Mouse (Mus musculus) brain, adult 10 weeks (tissue): ENCODE results near the gene Eef2kmt. TPM values are rescaled to one million over a fixed set of nuclear protein-coding genes. Genes with fewer than 3 reads are reported as not detected.

Experiments
- polyA plus RNA-seq: library from polyadenylated mRNA; stranded (reverse); fragments of 350-450 nt; fragmentation: Illumina TruSeq; extraction: RNeasy Lipid Tissue Mini Kit (QIAGEN cat#74804); gene quantifications from one replicate; pipeline ENCODE4 v1.2.3, GENCODE M21; 2015; ENCODE audit warnings: low read depth, low replicate concordance

The Eef2kmt gene
- 7.3 TPM for polyA plus RNA-seq

DNA sequence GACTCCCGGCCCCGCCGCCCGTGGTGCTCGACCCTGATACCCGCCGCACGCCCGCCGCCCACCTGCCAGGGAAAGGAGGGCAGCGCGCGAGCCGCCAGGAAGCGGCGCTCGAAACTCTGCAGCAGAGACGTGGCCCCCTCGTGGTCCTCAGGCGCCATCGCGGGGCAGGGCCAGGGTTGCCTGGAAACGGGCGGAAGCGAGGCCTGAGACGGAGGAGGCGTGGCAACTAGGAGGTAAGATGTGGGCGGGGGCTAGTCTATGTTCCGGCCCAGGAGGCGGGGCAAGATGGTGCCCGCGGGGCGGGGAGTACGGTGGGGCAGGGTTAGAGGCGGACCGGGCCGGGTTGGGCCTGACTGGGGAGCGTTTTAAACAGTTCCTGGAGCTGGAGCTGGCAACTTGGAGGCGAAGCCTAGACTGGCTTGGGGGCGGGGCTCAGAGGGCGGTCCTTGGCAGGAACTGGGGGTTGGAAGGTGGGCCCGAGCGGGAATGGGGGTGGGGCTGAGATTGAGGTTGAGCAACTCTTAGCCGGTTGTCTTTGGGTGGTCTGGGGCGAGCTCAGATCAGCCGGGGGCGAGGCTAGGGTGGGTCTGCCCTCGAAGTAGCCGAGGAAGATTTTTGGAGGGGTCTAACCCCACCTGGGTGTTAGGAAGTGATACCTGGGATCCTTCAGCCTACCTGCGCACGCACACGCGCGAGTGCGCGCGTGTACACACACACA is at the start of gene Eef2kmt:
TSS of gene Eef2kmt (minus strand) at position 205 of the 718 bp plus-strand sequence.

DNA sequence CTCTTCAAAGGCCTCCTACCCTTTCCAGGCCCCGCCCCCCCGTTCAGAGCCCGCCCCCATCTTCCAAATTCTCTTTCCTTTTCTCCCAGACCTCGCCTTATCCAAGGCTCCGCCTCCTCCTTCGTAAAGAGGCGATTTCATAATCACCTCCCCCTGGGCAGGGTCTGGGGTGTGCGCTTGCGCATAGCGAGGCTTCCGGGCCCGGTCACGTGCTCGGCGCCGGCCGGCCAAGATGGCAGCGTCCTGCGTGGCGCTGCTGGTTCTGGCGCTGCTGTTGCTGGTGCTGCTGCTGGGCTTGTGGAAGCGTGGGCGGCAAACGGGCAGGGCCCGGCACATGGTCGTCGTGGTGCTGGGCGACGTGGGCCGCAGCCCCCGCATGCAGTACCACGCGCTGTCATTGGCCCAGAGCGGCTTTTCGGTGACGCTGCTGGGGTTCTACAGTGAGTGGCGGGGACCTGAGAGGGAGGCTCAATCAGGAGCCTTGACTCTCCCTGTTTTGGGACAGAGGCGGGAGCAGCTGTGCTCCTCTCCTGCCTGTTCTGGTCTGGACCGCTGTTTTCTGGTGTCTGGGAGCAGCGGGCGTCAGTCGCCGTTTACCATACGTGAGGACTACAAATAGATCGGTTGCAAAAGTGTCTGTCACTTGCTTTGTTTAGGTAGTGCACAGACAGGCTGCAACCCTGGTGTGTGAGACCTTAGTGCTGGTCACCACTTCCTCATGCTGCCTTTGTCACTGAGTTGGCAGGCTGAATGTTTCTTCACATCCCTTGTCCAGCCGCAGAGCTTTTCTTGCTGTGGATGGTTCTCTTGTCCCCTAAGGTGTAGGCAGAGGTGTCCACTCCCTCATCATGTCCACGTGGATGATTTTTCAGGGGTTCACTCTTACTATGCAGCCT is 22.1 kb downstream of the Eef2kmt start, which contains the start of gene Alg1:
TSS of gene Alg1 (plus strand) at position 204 of the 896 bp plus-strand sequence.

DNA sequence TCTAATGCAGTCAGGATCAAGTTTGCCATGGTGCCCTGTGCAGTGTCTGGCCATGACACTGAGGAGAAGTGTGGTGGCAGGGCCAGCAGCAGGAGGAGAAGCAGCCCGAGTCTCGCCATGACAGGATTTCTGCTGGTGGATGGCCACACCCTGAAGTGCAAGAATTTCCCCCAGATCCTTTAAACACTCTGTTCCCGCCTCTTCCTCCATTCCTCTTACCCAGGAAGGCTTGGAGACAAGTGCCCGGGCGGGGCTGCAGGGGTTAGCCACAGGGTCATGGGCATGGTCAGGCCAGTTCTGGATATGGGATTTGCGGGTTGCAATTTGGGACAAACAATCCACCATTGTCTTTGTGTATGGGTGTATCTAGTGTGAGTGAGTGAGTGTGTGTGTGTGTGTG is 33.6 kb downstream of the Eef2kmt start, which contains the start of gene AU021092:
TSS of gene AU021092 (minus strand) at position 160 of the 400 bp plus-strand sequence.

DNA sequence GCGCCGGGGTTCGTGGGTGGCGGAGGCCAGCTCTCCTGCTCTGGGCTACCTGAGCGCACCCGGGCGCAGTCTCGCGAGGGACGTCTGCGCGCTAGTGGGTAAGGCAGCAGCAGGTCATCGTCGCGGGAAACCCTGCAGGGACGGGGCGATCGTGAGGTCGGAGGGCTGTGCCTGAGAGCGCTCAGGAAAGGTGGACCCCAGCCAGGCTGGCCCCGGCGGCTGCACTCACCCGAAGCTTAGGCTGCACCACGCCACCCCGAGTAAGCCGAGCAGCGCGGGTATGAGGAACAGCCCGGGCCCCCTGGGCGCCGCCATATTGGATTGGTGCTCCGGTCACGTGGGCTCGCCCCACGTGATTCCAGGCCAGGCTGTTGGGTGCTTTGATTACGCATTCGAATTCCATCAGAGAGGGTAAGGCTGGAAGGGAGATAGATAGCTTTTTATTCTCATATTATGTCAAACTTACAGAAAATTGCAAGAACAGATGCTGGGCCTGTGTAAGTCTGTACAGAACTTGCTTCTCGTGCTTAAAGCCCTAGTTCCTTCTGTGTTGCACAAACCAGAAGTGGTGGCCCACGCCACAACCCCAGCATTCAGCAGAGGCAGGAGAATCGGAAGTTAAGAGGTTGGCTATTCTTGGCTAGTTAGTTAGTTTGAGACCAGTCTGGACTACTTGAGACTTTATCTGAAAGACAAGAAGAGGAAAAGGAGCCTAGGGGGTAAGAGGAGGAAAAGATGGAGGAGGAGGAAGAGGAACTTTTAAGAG is 51.9 kb downstream of the Eef2kmt start, which contains the start of gene Nagpa:
TSS of gene Nagpa (minus strand) at position 345 of the 766 bp plus-strand sequence.

Other genes starting within 250 kb of the Eef2kmt start
- gene Smim22, start 248.7 kb downstream of the Eef2kmt start, polyA plus RNA-seq = not detected
- 230 TPM for gene Rogdi, start 242.4 kb downstream of the Eef2kmt start, polyA plus RNA-seq
- 168 TPM for gene Glyr1, start 206.1 kb downstream of the Eef2kmt start, polyA plus RNA-seq
- gene Ubn1, start 205.9 kb downstream of the Eef2kmt start, polyA plus RNA-seq = 24.7 TPM
- 0.31 TPM for gene Ppl, start 123.6 kb downstream of the Eef2kmt start, polyA plus RNA-seq
- 11.1 TPM for gene Sec14l5, start 108.9 kb downstream of the Eef2kmt start, polyA plus RNA-seq
- gene Nagpa, start 52.0 kb downstream of the Eef2kmt start, polyA plus RNA-seq = 9.0 TPM
- gene AU021092, start 33.7 kb downstream of the Eef2kmt start, polyA plus RNA-seq = 6.1 TPM
- gene Alg1, start 22.4 kb downstream of the Eef2kmt start, polyA plus RNA-seq = 34.9 TPM